Mouse (Mus musculus) splenic B cell, adult 2 months (primary cell): ENCODE data around the gene Iqcd.

Experiments used
- DNase-seq: peaks from one replicate; pipeline ENCODE4 v3.0.0-alpha.2; 2011; ENCODE audit warnings: low read depth, low spot score
- H3K27me3 ChIP-seq: 2 replicates; pipeline ENCODE4 v1.6.1; 2012; ENCODE audit warnings: mild to moderate bottlenecking, low read length, moderate library complexity, mixed read lengths; ENCODE audit not compliant: control insufficient read depth, poor library complexity, insufficient read depth, severe bottlenecking
- H3K36me3 ChIP-seq: 2 replicates; pipeline ENCODE4 v1.6.1; 2012; ENCODE audit warnings: mild to moderate bottlenecking, low read length, moderate library complexity, mixed read lengths; ENCODE audit not compliant: control insufficient read depth, poor library complexity, insufficient read depth, severe bottlenecking

The Iqcd gene

GRCm38 (mm10) chr5:120588569-120589094 lies at the start of gene Iqcd, which contains the start of gene Tpcn1:
Gene Iqcd (plus strand): TSS chr5:120589016.
Gene Tpcn1 (minus strand): TSS chr5:120588673.
- Histone ChIP-seq H3K27me3 (no peaks in the 10 kb centered on the region), H3K36me3 (no peaks in the 10 kb centered on the region; the same call in 1 of the 2 replicates)
- peak; percentile 100 for DNase-seq

DNA sequence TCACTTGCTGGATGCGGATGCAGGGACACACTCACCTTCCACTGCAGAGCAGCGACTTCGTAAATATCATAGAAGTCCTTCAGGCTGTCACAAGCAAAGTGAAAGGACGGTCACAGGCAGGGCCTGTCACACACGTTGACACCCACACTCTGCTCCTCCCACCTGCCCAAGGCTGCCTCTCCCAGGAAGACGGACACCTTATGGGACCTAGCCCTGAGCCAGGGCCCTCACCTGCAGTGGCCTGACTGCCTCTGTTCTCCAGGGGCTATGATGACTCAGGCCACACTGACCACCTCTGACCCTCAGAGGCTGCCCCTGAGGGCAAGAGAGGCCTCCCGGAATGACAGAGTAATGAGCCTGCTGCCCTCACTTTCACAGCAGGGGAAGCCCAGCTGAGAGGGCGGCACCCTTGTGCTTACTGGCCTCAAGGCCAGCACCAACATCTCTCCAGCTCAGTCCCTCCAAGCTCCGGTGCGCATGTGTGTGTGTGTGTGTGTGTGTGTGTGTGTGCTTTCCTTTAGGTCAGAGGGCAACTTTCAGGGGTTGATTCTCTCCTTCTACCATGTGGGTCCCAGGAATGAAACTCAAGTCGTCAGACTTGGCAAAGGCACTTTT lies 40.5 kb upstream of the Iqcd start:
- DNase-seq = no peak
- Histone ChIP-seq H3K36me3 (peaks cover 5% of the 10 kb centered on the region), H3K27me3 (no peaks in the 10 kb centered on the region)

GRCm38 (mm10) chr5:120550137-120550536 lies 38.7 kb upstream of the Iqcd start:
- no peak for DNase-seq
- peaks cover 8% of the 10 kb centered on the region for H3K36me3 ChIP-seq

DNA sequence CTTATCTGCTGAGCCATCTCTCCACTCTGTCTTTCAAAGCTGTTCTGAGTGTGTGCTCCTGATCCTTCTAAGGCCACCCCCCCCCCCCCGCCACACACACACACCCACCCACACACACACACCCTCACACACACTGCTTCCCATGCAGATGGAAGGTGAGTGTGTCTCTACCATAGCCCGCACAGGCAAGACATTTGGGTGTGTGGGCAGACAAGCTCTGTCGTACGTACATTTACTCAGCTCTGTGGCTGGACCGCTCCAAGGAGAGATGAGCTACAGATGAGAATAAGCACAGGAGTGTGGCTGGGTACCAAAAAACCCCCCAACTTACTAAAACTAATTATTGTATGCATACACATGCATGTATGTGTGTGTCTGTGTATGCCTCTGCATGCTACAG lies 38.1 kb upstream of the Iqcd start:
- no peak for DNase-seq
- peaks cover 8% of the 10 kb centered on the region for H3K36me3 ChIP-seq
- no peaks in the 10 kb centered on the region for H3K27me3 ChIP-seq

More at GRCm38 (mm10) chr5:120550137-120550536, 38.7 kb upstream of the Iqcd start:
- H3K27me3 ChIP-seq = no peaks in the 10 kb centered on the region

- no peaks in the 10 kb centered on the region for H3K27me3 ChIP-seq
- DNase-seq = no peak
- H3K36me3 ChIP-seq = peaks cover 8% of the 10 kb centered on the region
Observed at GRCm38 (mm10) chr5:120555871-120556270, 32.9 kb upstream of the Iqcd start.

DNA sequence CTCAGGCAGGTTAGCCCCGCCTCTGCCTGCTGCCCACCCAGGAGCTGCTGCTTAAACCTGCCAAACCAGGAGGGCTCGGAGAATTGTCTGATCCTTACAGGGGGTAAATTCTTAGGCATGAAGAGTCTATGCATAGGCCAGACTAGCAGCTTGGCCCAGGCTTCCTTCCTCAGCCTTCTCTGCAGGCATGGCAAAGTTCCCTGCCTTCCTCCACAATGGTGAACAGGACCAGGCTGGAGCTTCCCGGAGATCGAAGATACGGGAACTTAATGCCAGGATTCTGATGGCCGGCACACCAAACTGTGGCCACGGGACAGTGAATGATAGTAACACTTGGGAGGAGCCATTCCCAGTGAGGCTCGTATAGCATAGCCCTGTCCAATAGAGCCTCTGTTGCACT lies 30.8 kb upstream of the Iqcd start:
- no peaks in the 10 kb centered on the region for H3K27me3 ChIP-seq
- DNase-seq = no peak
- peaks cover 8% of the 10 kb centered on the region for H3K36me3 ChIP-seq

GRCm38 (mm10) chr5:120558762-120559161 lies 30.1 kb upstream of the Iqcd start:
- Histone ChIP-seq H3K36me3 (peaks cover 8% of the 10 kb centered on the region), H3K27me3 (no peaks in the 10 kb centered on the region)
- peak; percentile 53 for DNase-seq

DNA sequence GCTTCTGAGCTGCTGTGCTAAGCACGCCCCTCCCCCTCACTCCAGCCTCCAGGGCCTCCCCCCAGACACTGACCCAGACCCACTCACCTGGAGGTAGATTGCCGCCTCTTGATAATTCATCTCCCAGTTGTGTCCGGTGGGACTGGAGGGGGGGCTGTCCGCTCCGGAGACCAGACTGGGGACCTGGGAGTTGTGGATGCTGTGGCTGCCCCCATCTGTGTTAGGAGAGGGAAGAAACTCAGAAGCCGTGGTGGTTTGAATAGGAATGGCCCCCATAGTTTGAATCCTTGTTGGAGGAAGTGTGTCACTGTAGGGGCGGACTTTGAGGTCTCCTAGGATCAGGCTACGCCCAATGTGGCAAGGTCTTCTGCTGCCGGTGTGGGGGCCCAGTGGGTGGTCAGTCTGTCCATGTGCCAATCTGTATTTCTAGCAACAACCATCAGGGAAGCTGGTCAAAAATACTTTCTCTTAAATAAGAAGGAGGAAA lies 28.6 kb upstream of the Iqcd start:
- no peak for DNase-seq
- Histone ChIP-seq H3K27me3 (no peaks in the 10 kb centered on the region), H3K36me3 (no peaks in the 10 kb centered on the region; the same call in 1 of the 2 replicates)

DNA sequence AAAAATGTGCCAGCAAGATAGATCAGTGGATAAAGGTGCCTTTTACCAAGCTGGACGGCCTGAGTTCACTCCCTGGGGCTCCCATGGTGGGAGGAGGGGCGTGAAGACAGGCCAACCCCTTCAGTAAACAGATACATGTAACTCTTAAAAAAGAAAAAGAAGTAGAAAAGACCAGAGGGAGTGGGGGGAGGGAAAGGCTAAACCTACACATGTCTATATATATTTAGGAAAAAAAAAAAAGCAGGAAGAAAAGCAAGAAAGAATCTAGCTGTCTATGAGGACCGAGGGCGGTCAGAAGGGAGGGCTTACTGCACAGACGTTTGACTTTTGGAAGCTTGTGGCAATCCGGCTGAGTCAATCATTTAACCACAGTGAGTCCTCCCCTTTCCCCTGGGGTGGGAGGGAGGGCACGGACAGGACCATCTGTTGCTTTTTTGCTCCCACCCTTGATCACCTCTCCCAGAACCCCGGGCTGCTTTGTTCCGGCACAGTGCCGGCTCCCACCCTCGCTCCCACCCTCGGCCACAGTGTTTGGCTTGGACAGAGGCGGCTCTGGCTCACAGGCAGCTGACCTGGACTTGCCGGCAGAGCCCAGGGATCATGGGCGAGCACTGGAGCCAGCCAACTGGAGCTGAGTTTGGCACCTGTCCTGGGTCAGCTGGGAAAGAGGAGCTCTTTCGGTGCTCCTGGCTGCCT lies 28.1 kb upstream of the Iqcd start:
- no peaks in the 10 kb centered on the region; the same call in 1 of the 2 replicates for H3K36me3 ChIP-seq
- no peaks in the 10 kb centered on the region for H3K27me3 ChIP-seq
- DNase-seq = no peak

DNA sequence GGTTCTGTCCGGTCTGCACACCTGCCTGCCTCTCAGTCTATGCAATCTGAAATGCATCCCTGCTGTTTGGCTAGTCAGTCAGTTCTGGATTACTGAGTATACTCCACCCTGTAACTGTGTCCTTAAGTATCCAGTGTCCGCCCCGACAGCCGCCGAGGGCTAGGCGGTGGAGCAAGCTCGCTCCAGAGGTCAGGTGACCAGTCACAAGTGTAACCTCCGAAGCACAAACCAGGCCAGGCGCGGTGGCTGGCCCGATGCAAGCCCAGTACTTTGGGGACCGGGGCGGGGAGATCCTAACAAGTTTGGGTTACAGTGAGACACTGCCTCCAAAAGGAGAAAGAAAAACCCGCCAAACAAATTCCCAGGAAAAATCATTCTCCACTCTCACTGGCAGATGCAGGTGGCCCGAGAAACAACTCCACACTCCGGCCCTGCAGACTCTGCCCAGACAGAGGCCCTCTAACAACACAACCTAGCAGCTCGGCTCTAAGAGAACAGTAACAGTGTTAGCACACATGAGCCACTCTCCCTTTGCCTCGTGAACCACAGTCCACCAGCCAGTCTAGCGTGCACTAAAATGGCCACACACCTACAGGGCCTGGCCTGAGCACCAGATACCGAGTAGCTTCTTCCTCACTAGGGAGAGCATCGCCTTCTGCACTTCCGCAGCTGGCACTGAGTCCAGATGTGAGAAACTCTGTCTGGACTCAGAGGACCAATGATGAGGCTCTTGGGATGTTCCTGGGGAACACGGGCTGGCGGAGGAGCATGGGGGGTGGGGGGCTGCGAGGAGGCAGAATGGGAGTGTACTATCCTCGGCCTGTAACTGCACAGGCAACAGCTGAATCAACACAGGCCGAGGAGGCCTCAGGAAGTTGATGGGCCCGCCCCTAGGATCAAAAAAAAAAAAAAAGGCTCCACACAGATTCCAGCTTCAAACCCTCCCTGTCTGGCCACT lies 25.6 kb upstream of the Iqcd start:
- 0 out of 2 replicates have a peak, but pooled peaks cover 2% of the 10 kb centered on the region for H3K36me3 ChIP-seq
- no peak for DNase-seq
- no peaks in the 10 kb centered on the region for H3K27me3 ChIP-seq

DNA sequence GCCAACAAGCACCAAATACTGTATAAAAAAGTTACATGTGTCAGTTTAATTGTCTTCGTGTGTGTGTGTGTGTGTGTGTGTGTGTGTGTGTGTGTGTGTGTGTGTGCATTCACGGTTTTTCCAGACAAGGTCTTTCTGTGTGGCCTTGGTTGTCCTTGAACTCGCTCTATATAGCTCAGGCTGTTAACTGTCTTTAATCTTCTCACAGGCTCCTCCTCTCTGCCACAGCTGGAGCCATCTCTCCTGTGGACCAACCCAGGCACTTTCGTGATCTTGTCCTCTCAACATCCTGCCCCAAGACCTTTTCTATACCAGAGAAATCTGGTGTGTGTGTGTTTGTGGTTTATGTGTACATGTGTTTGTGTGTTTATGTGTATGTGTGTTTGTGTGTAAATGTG lies 24.9 kb upstream of the Iqcd start:
- no peak for DNase-seq
- Histone ChIP-seq H3K27me3 (no peaks in the 10 kb centered on the region), H3K36me3 (0 out of 2 replicates have a peak, but pooled peaks cover 2% of the 10 kb centered on the region)

DNA sequence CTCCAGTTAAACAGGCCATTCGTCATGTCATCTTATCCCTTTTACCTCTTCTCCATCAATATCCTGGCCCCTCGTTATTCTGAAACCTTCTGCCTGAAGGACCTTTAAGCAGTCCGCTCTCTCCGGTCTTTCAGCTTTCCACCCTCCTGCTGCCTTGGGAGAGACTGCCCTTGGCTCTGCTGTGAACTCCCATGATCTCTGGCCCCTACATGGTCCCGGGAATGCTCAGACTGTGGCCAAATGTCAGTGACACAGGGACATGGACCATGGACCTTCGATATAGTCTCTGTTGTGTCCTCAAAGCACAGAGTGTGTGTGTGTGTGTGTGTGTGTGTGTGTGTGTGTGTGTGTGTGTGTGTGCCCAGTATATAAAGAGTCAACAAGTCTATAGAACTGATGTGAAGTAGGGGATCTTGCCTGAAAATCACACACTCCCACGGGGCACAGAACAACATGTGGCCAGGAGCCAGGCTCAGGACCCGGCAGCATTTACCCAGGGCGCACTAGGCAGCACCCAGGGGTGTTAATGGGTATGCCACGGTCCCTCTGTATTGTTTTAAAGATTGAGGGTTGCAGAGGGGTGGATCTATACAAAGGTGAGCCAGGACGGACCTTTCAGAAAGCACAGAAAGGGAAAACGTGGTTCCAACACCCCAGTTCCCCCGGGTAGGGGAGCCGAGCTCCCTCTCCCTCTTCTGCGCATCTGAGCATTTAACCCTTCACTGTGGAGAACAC lies 23.5 kb upstream of the Iqcd start:
- H3K27me3 ChIP-seq = no peaks in the 10 kb centered on the region
- no peak for DNase-seq
- H3K36me3 ChIP-seq = 0 out of 2 replicates have a peak, but pooled peaks cover 2% of the 10 kb centered on the region

DNA sequence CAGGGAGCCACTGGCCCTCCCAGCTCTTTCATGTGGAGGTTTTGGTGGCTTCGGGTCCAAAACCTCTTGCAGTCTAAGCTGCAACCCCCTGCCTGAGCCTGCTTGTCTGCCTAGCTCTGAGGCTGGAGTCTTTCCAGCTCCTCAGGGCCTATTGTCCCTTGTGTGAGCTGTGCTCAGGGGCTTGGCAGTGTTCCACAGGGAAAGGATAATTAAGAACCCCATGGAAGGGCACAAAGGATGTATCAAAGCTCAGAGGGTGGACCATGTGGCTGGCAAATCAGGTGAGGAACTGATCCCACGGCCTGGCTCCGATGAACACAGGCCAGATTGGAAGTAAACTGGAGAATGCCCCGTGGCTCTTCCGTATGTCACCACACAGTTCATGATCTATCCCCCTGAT lies 22.7 kb upstream of the Iqcd start:
- DNase-seq = no peak
- no peaks in the 10 kb centered on the region for H3K27me3 ChIP-seq

More for the DNA sequence above, 22.7 kb upstream of the Iqcd start:
- H3K36me3 ChIP-seq = 0 out of 2 replicates have a peak, but pooled peaks cover 2% of the 10 kb centered on the region
